Mouse (Mus musculus): ENCODE measurements around the gene Palm3.
A peak's percentile ranks its signal among the peaks of the same experiment; 100 is the strongest.

- TF ChIP-seq CTCF (IDR thresholded peaks at IDR 0.05) (peak; percentile 41), EP300 (IDR thresholded peaks at IDR 0.05) (no peak)
Observed at GRCm38 (mm10) chr8:83976779-83977350, 44.4 kb upstream of the Palm3 start.

Measured in lung, postnatal 0 days (tissue).